ENCODE assay signal across 18 mouse cellular contexts in the genomic region with DNA sequence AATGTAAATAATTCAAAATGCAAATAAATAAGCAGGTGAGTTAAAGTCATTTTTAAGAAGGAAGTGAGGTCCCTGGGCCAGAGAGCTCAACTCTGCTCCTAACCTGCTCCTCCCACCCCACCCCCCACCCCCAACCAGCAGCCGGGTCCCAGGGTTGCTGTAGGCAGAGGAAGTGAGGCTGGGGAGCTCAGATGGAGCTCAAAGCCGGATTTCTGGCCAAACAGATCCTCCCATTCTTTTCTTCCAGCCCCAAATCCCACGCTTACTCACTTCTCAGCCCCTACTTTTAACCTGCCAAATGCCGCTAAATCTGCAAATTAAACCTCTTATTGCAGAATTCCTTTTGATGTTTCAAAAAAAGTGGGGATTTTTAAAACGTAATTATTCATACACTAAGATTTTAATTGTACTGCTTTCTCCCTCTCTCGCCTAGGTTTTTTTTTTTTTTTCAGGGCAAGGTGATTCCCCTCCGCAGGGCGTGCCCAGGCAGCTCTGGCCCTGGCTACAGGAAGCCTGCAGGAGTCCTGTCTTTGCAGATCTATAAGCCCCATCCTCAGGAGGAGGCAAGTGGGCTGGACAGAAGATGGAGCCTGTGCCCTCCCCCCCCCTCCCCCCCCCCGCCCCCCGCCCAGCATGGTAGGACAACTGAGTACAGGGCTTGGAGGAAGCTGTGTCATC. TPM values are rescaled to one million over a fixed set of nuclear protein-coding genes. Genes with fewer than 3 reads are reported as not detected.
DNase-seq lines count a peak whose midpoint lies in the region; ATAC-seq lines count a peak whose summit lies in the region.
"Had no signal": no experiment of that assay in that cellular context is flagged by ENCODE, and none has a peak within 500 bp of the region (broad histone marks: within the 10 kb centered on the region; RNA-seq: fewer than 3 reads in every experiment).

No protein-coding gene starts in this region.

- no peak for ATAC-seq in kidney, embryonic 15.5 days (replicated peaks; ENCODE audit: low FRiP score)
- ATAC-seq in neural tube, embryonic 15.5 days (ENCODE audit: low FRiP score), result no peak
- 0 out of 2 replicates have a peak, but pooled peaks have one; percentile 37 for ATAC-seq in midbrain, embryonic 15.5 days (replicated peaks)
- ATAC-seq: intestine, embryonic 16.5 days had no signal

- H3K9me3 ChIP-seq in kidney, embryonic 15.5 days (replicated peaks), result no peaks in the 10 kb centered on the region
- H3K9me3 ChIP-seq in neural tube, embryonic 15.5 days (replicated peaks), result no peaks in the 10 kb centered on the region
- H3K9me3 ChIP-seq in midbrain, embryonic 15.5 days, result no peaks in the 10 kb centered on the region
- H3K9me3 ChIP-seq: hindbrain, embryonic 12.5 days had no signal

- 14% methylated on average over 8 of the region's 10 CpGs for WGBS in kidney, embryonic 15.5 days
- 21% methylated on average over 8 of the region's 10 CpGs for WGBS in neural tube, embryonic 15.5 days
- WGBS in midbrain, embryonic 15.5 days, result 12% methylated on average over 8 of the region's 10 CpGs

- no peaks in the 10 kb centered on the region for H3K36me3 ChIP-seq in kidney, embryonic 15.5 days
- no peaks in the 10 kb centered on the region for H3K36me3 ChIP-seq in neural tube, embryonic 15.5 days
- no peaks in the 10 kb centered on the region for H3K36me3 ChIP-seq in midbrain, embryonic 15.5 days (replicated peaks)
- H3K36me3 ChIP-seq: hindbrain, embryonic 12.5 days had no signal

- peaks cover 3% of the 10 kb centered on the region; the same call in 1 of the 2 replicates for H3K4me1 ChIP-seq in kidney, embryonic 15.5 days
- no peaks in the 10 kb centered on the region for H3K4me1 ChIP-seq in neural tube, embryonic 15.5 days
- H3K4me1 ChIP-seq in midbrain, embryonic 15.5 days, result no peaks in the 10 kb centered on the region
- H3K4me1 ChIP-seq: hindbrain, embryonic 12.5 days had no signal

- H3K4me3 ChIP-seq in kidney, embryonic 15.5 days (replicated peaks), result no peak overlapping the region
- H3K4me3 ChIP-seq in neural tube, embryonic 15.5 days (replicated peaks), result no peak overlapping the region
- H3K4me3 ChIP-seq in midbrain, embryonic 15.5 days, result no peak overlapping the region
- H3K4me3 ChIP-seq: hindbrain, embryonic 12.5 days; left cerebral cortex, adult 2 months had no signal

- no peak for DNase-seq in kidney, adult 9 months
- DNase-seq in neural tube, embryonic 10.5 days (ENCODE audit: extremely low spot score, low spot score), result peak; percentile 13
- peak; percentile 7 for DNase-seq in brain, adult 2 months (ENCODE audit: low read depth, low spot score)
- no peak for DNase-seq in gastrocnemius, adult 18-20 months (ENCODE audit: low spot score)
- DNase-seq in adipocyte (ENCODE audit: low spot score), result no peak
- DNase-seq: adrenal gland, adult 2 months; cerebellum, adult 2 months; lung, postnatal 4 days; retina, postnatal 1 day; thymus, adult 18-20 months had no signal

- no peaks in the 10 kb centered on the region for H3K27me3 ChIP-seq in kidney, embryonic 15.5 days
- H3K27me3 ChIP-seq in neural tube, embryonic 15.5 days (replicated peaks), result no peaks in the 10 kb centered on the region
- H3K27me3 ChIP-seq in midbrain, embryonic 15.5 days (replicated peaks), result no peaks in the 10 kb centered on the region

- 0 out of 2 replicates have a peak overlapping the region, but pooled peaks have one; percentile 22 for H3K27ac ChIP-seq in kidney, embryonic 15.5 days
- H3K27ac ChIP-seq in neural tube, embryonic 15.5 days (replicated peaks), result no peak overlapping the region
- no peak overlapping the region for H3K27ac ChIP-seq in midbrain, embryonic 15.5 days
- H3K27ac ChIP-seq: hindbrain, embryonic 12.5 days; left cerebral cortex, adult 2 months; liver, embryonic 14.5 days had no signal

- no peak overlapping the region for H3K9ac ChIP-seq in kidney, embryonic 15.5 days
- no peak overlapping the region for H3K9ac ChIP-seq in neural tube, embryonic 15.5 days (replicated peaks)
- H3K9ac ChIP-seq in midbrain, embryonic 15.5 days, result no peak overlapping the region
- H3K9ac ChIP-seq: hindbrain, embryonic 12.5 days; liver, embryonic 14.5 days had no signal

- peak overlapping the region; percentile 32 for H3K4me2 ChIP-seq in kidney, embryonic 15.5 days
- no peak overlapping the region for H3K4me2 ChIP-seq in neural tube, embryonic 15.5 days
- no peak overlapping the region for H3K4me2 ChIP-seq in midbrain, embryonic 15.5 days
- H3K4me2 ChIP-seq: hindbrain, embryonic 12.5 days had no signal

RNA-seq across cellular contexts. Expression of a gene that starts 24.5 kb away (rescaled TPM):
- 36.7 and 39.9 TPM in 2 replicates for polyA plus RNA-seq in kidney, embryonic 15.5 days (2015; fragmentation: Nextera tagmentation; extraction: Ambion mirVana)
- 4.7 and 8.0 TPM in 2 replicates for polyA plus RNA-seq in neural tube, embryonic 15.5 days (2015; fragmentation: Nextera tagmentation; extraction: Ambion mirVana)
- 4.2 and 4.7 TPM in 2 replicates for polyA plus RNA-seq in midbrain, embryonic 15.5 days (2015; fragmentation: Nextera tagmentation; extraction: Ambion mirVana)
- total RNA-seq in gastrocnemius, adult 18-20 months (2021), result 1 to 10 TPM; 7.6 to 9.2 TPM
- polyA plus RNA-seq: C2C12 had no signal

Comparison
In these comparisons a context has a peak if more than half of its experiments do, and no peak if none do; other contexts are left out.
1. DNase-seq: peak in neural tube, embryonic 10.5 days (single experiment) and brain, adult 2 months (single experiment); none in kidney, adult 9 months (single experiment), gastrocnemius, adult 18-20 months (single experiment) and adipocyte (single experiment).